27 mouse cellular contexts compared by ENCODE assay signal in the genomic region with DNA sequence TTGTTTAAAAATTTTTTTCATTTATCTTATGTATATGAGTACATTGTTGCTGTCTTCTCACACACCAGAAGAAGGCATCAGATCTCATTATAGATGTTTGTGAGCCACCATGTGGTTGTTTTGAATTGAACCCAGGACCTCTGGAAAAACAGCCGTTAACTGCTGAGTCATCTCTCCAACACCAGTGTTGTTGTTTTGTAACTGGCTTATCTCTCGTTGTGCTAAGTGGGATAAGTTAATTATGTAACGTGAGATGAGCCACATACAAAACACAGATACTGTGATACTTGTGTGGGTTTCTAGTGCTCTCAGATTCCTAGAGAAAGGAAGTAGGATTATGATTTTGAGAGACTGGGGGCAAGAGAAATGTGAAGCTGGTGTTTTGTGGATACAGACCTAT. TPM values are rescaled to one million over a fixed set of nuclear protein-coding genes. Genes with fewer than 3 reads are reported as not detected.
A peak's percentile ranks its signal among the peaks of the same experiment; 100 is the strongest.
DNase-seq lines count a peak whose midpoint lies in the region; ATAC-seq and TF ChIP-seq lines count a peak whose summit lies in the region.
"Had no signal": no experiment of that assay in that cellular context is flagged by ENCODE, and none has a peak within 500 bp of the region (broad histone marks: within the 10 kb centered on the region; RNA-seq: fewer than 3 reads in every experiment).

No protein-coding gene starts in this region.

- DNase-seq in liver, embryonic 11.5 days (ENCODE audit: low spot score), result no peak
- no peak for DNase-seq in liver, postnatal 0 days
- DNase-seq in ES-E14 (ENCODE audit: low read depth, low spot score), result no peak
- no peak for DNase-seq in ovary, postnatal 14 days (ENCODE audit: low spot score)
- DNase-seq in cerebellum, adult 9-10 months, result no peak
- DNase-seq: adrenal gland, postnatal 10 days; B cell, adult 2 months; cerebellum, adult 11 months; cerebellum, adult 2 months; cerebellum, postnatal 10 days; cerebellum, postnatal 36 days; embryo, embryonic 11 days; gastrocnemius, postnatal 25 days; heart, adult 18-20 months; heart, postnatal 36 days had no signal

- no peak overlapping the region for H3K9ac ChIP-seq in liver, embryonic 11.5 days (ENCODE audit: low read depth, low read length)
- no peak overlapping the region for H3K9ac ChIP-seq in liver, postnatal 0 days (replicated peaks)
- H3K9ac ChIP-seq in ES-E14 (ENCODE audit: insufficient read depth, low read depth, low read length, poor library complexity, severe bottlenecking), result no peak overlapping the region
- H3K9ac ChIP-seq: embryonic facial prominence, embryonic 13.5 days; forebrain, embryonic 12.5 days; forebrain, embryonic 15.5 days; heart, embryonic 13.5 days; hindbrain, embryonic 13.5 days had no signal

- no peak for TF ChIP-seq CTCF in liver, postnatal 0 days (IDR thresholded peaks at IDR 0.05; ENCODE audit: low read depth)

- no peaks in the 10 kb centered on the region for H3K27me3 ChIP-seq in liver, embryonic 11.5 days (replicated peaks; ENCODE audit: control insufficient read depth, insufficient read depth, low read length)
- no peaks in the 10 kb centered on the region for H3K27me3 ChIP-seq in liver, postnatal 0 days (ENCODE audit: insufficient read depth, low read length)
- H3K27me3 ChIP-seq: embryonic facial prominence, embryonic 13.5 days; forebrain, embryonic 15.5 days; heart, embryonic 13.5 days; hindbrain, embryonic 13.5 days; Patski had no signal

- WGBS in liver, embryonic 11.5 days, result 27% methylated on average over 3 of the region's 3 CpGs
- 29% methylated on average over 3 of the region's 3 CpGs for WGBS in liver, postnatal 0 days (ENCODE audit: insufficient replicate concordance)

- H3K27ac ChIP-seq in liver, embryonic 11.5 days (ENCODE audit: low read depth, low read length), result no peak overlapping the region
- H3K27ac ChIP-seq in liver, postnatal 0 days (ENCODE audit: low read depth), result no peak overlapping the region
- no peak overlapping the region for H3K27ac ChIP-seq in ES-E14 (ENCODE audit: insufficient read depth, low read depth, low read length, poor library complexity, severe bottlenecking)
- H3K27ac ChIP-seq: embryonic facial prominence, embryonic 10.5 days; embryonic facial prominence, embryonic 13.5 days; forebrain, embryonic 12.5 days; forebrain, embryonic 15.5 days; heart, embryonic 13.5 days; hindbrain, embryonic 10.5 days; hindbrain, embryonic 13.5 days had no signal

- H3K9me3 ChIP-seq in liver, embryonic 11.5 days (ENCODE audit: control insufficient read depth, low read length), result no peaks in the 10 kb centered on the region
- no peaks in the 10 kb centered on the region for H3K9me3 ChIP-seq in liver, postnatal 0 days (ENCODE audit: low read length)
- no peaks in the 10 kb centered on the region for H3K9me3 ChIP-seq in ES-E14 (ENCODE audit: control insufficient read depth, insufficient read depth, low read depth, low read length)
- H3K9me3 ChIP-seq: embryonic facial prominence, embryonic 10.5 days; embryonic facial prominence, embryonic 13.5 days; forebrain, embryonic 12.5 days; forebrain, embryonic 15.5 days; heart, embryonic 13.5 days; hindbrain, embryonic 10.5 days; hindbrain, embryonic 13.5 days had no signal

- no peaks in the 10 kb centered on the region for H3K36me3 ChIP-seq in liver, embryonic 11.5 days (ENCODE audit: control insufficient read depth, insufficient read depth, low read length)
- no peaks in the 10 kb centered on the region for H3K36me3 ChIP-seq in liver, postnatal 0 days (replicated peaks; ENCODE audit: insufficient read depth, low read length)
- no peaks in the 10 kb centered on the region for H3K36me3 ChIP-seq in ES-E14 (ENCODE audit: control insufficient read depth, insufficient read depth, low read length, poor library complexity, severe bottlenecking)
- H3K36me3 ChIP-seq: embryonic facial prominence, embryonic 10.5 days; embryonic facial prominence, embryonic 13.5 days; forebrain, embryonic 12.5 days; forebrain, embryonic 15.5 days; heart, embryonic 13.5 days; hindbrain, embryonic 10.5 days; hindbrain, embryonic 13.5 days had no signal

- H3K4me1 ChIP-seq in liver, embryonic 11.5 days (replicated peaks; ENCODE audit: control insufficient read depth, insufficient read depth, low read length), result no peaks in the 10 kb centered on the region
- 0 out of 2 replicates have a peak, but pooled peaks cover 2% of the 10 kb centered on the region for H3K4me1 ChIP-seq in liver, postnatal 0 days (ENCODE audit: insufficient read depth)
- H3K4me1 ChIP-seq in ES-E14 (ENCODE audit: control insufficient read depth in 2 of 2, insufficient read depth in 2 of 2, low read length in 2 of 2, poor library complexity in 1 of 2), result no peaks in the 10 kb centered on the region
- H3K4me1 ChIP-seq: embryonic facial prominence, embryonic 13.5 days; hindbrain, embryonic 13.5 days had no signal

- in situ Hi-C loops in ES-E14 (cut with MboI; ENCODE audit: low sequenced_read_pairs in 2 of 2, unreplicated experiment in 2 of 2), result no loop called here

- H3K4me2 ChIP-seq in liver, embryonic 11.5 days, result no peak overlapping the region
- H3K4me2 ChIP-seq in liver, postnatal 0 days (ENCODE audit: low read depth, low read length), result no peak overlapping the region
- H3K4me2 ChIP-seq: embryonic facial prominence, embryonic 13.5 days; forebrain, embryonic 12.5 days; forebrain, embryonic 15.5 days; heart, embryonic 13.5 days; hindbrain, embryonic 13.5 days had no signal

- peak; percentile 54 for ATAC-seq in liver, embryonic 11.5 days (replicated peaks; ENCODE audit: low FRiP score)
- no peak for ATAC-seq in liver, postnatal 0 days
- ATAC-seq in megakaryocyte progenitor cell, adult 5-6 weeks (replicated peaks; ENCODE audit: poor library complexity), result 0 out of 2 replicates have a peak, but pooled peaks have one; percentile 34
- ATAC-seq: forebrain, embryonic 15.5 days; hindbrain, embryonic 16.5 days; intestine, embryonic 16.5 days; Patski had no signal

- TF ChIP-seq EP300 in liver, postnatal 0 days (IDR thresholded peaks at IDR 0.05; ENCODE audit: low read depth), result no peak

- H3K4me3 ChIP-seq in liver, embryonic 11.5 days (ENCODE audit: low read depth, low read length), result no peak overlapping the region
- no peak overlapping the region for H3K4me3 ChIP-seq in liver, postnatal 0 days (ENCODE audit: low read depth, low read length)
- H3K4me3 ChIP-seq in ES-E14 (ENCODE audit: insufficient read depth in 1 of 2, low read depth in 1 of 2, low read length in 2 of 2, poor library complexity in 1 of 2, severe bottlenecking in 1 of 2), result no peak overlapping the region
- H3K4me3 ChIP-seq: embryonic facial prominence, embryonic 10.5 days; embryonic facial prominence, embryonic 13.5 days; erythroblast, embryonic 14.5 days; forebrain, embryonic 12.5 days; forebrain, embryonic 15.5 days; heart, embryonic 13.5 days; hindbrain, embryonic 10.5 days; hindbrain, embryonic 13.5 days had no signal

TF ChIP-seq in ES-E14, 5 proteins besides CTCF, POLR2A, EP300 and RAD21:
- TF ChIP-seq ZC3H11A (IDR thresholded peaks at IDR 0.05; ENCODE audit: borderline replicate concordance, low read depth, low read length) (no peak), CHD2 (IDR thresholded peaks at IDR 0.05; ENCODE audit: low read depth, low read length) (no peak), MAFK (IDR thresholded peaks at IDR 0.05; ENCODE audit: insufficient read depth, low read depth, low read length) (peak; percentile 60; the same call in 1 of the 2 replicates), HCFC1 (IDR thresholded peaks at IDR 0.05; ENCODE audit: borderline replicate concordance, insufficient read depth, low read length) (no peak), ZNF384 (IDR thresholded peaks at IDR 0.05; ENCODE audit: low read depth, low read length) (no peak)

RNA-seq across cellular contexts. Expression of a gene that starts 11.3 kb away (rescaled TPM):
- polyA plus RNA-seq in liver, embryonic 11.5 days (2014; fragmentation: Nextera tagmentation; extraction: Ambion mirVana), result 19.2 and 19.4 TPM in 2 replicates
- polyA plus RNA-seq in liver, postnatal 0 days (2015; fragmentation: Nextera tagmentation; extraction: Ambion mirVana), result 6.1 and 9.3 TPM in 2 replicates
- 34.0 and 36.5 TPM in 2 replicates for total RNA-seq in ES-E14 (2012; rRNA removed)
- total RNA-seq in megakaryocyte progenitor cell, adult 5-6 weeks (2015), result 28.9 and 32.6 TPM in 2 replicates
- 31.4 and 41.7 TPM in 2 replicates for total RNA-seq in megakaryocyte progenitor cell, adult 5-6 weeks (2017)
